Mouse (Mus musculus) bone marrow macrophage, adult 2 months (primary cell): ENCODE measurements around the gene Kcnmb4.

ENCODE experiments used
- CTCF ChIP-seq: IDR thresholded peaks from 2 replicates; pipeline ENCODE4 v1.5.1; 2012; ENCODE audit warnings: low read depth, mild to moderate bottlenecking, low read length, moderate library complexity
- POLR2A ChIP-seq: IDR thresholded peaks from 2 replicates; pipeline ENCODE4 v1.6.1; 2012; ENCODE audit warnings: mild to moderate bottlenecking, low read depth, low read length, borderline replicate concordance

- TF ChIP-seq CTCF (no peak), POLR2A (no peak)
These were observed 14.9 kb downstream of the Kcnmb4 start for GRCm38 (mm10) chr10:116458786-116459185.
